ENCODE assay signal across 10 mouse cellular contexts in the genomic region with DNA sequence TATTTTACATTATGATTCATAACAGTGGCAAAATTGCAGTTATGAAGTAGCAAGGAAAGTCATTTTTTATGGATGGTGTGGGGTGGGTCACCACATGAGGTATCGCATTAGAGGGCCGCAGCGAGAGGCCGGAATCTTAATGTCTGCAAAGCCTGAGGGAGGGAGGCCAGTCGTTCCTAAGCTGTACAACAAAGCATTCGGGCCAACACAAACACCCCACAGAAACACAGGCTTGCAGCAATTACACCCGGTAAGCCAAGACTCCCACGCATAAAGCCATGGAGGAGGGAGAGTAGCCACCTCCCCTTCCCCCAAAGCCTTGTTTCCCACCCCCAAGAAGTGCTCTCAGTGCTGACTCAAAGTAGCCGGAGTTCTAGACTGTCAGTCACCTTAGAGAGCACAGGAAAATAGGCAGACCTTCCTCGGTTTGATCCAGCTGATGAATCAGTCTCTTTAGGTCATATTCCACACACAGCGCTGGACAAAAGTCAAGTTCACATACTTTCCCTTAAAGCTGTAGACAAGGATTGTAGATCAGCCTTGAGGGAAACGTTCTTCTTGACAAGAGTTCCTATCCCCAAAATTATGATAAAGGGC. TPM values are rescaled to one million over a fixed set of nuclear protein-coding genes. Genes with fewer than 3 reads are reported as not detected.
DNase-seq lines count a peak whose midpoint lies in the region; ATAC-seq lines count a peak whose summit lies in the region.
"Had no signal": no experiment of that assay in that cellular context is flagged by ENCODE, and none has a peak within 500 bp of the region (broad histone marks: within the 10 kb centered on the region; RNA-seq: fewer than 3 reads in every experiment).

No protein-coding gene starts in this region.

- H3K27ac ChIP-seq in embryonic facial prominence, embryonic 14.5 days (replicated peaks; ENCODE audit: low read depth, low read length) = no peak overlapping the region
- no peak overlapping the region for H3K27ac ChIP-seq in embryonic facial prominence, embryonic 10.5 days (replicated peaks)
- H3K27ac ChIP-seq in neural tube, embryonic 15.5 days (replicated peaks) = no peak overlapping the region
- H3K27ac ChIP-seq: liver, embryonic 15.5 days had no signal

- WGBS in embryonic facial prominence, embryonic 14.5 days = 56% methylated on average over 12 of the region's 12 CpGs
- WGBS in embryonic facial prominence, embryonic 10.5 days = 71% methylated on average over 12 of the region's 12 CpGs
- WGBS in neural tube, embryonic 15.5 days = 74% methylated on average over 12 of the region's 12 CpGs

- no peak overlapping the region for H3K4me2 ChIP-seq in embryonic facial prominence, embryonic 14.5 days (ENCODE audit: low read depth, low read length)
- no peak overlapping the region for H3K4me2 ChIP-seq in neural tube, embryonic 15.5 days
- H3K4me2 ChIP-seq: liver, embryonic 15.5 days had no signal

- ATAC-seq in embryonic facial prominence, embryonic 14.5 days (ENCODE audit: low read depth) = no peak
- ATAC-seq in granulocyte monocyte progenitor cell, adult 5-6 weeks (replicated peaks; ENCODE audit: poor library complexity, severe bottlenecking) = no peak
- ATAC-seq in neural tube, embryonic 15.5 days (ENCODE audit: low FRiP score) = no peak

- H3K27me3 ChIP-seq in embryonic facial prominence, embryonic 14.5 days (replicated peaks; ENCODE audit: control insufficient read depth, insufficient read depth, low read length) = no peaks in the 10 kb centered on the region
- H3K27me3 ChIP-seq in embryonic facial prominence, embryonic 10.5 days (replicated peaks; ENCODE audit: low read depth, poor library complexity, severe bottlenecking) = no peaks in the 10 kb centered on the region
- no peaks in the 10 kb centered on the region for H3K27me3 ChIP-seq in neural tube, embryonic 15.5 days (replicated peaks)
- H3K27me3 ChIP-seq: liver, embryonic 15.5 days had no signal

- H3K4me3 ChIP-seq in embryonic facial prominence, embryonic 14.5 days (ENCODE audit: low read depth, low read length) = no peak overlapping the region
- no peak overlapping the region for H3K4me3 ChIP-seq in embryonic facial prominence, embryonic 10.5 days
- no peak overlapping the region for H3K4me3 ChIP-seq in neural tube, embryonic 15.5 days (replicated peaks)
- H3K4me3 ChIP-seq: liver, embryonic 15.5 days had no signal

- intact Hi-C loops in heart, postnatal 25 days (cut with DNase I) = no loop called here
- intact Hi-C loops in gastrocnemius, postnatal 36 days (cut with DNase I) = no loop called here

- no peak overlapping the region for H3K9ac ChIP-seq in embryonic facial prominence, embryonic 14.5 days (ENCODE audit: low read depth, low read length)
- H3K9ac ChIP-seq in neural tube, embryonic 15.5 days (replicated peaks) = no peak overlapping the region
- H3K9ac ChIP-seq: liver, embryonic 15.5 days had no signal

- H3K36me3 ChIP-seq in embryonic facial prominence, embryonic 14.5 days (ENCODE audit: control insufficient read depth, insufficient read depth, low read length) = no peaks in the 10 kb centered on the region
- H3K36me3 ChIP-seq in embryonic facial prominence, embryonic 10.5 days (replicated peaks) = no peaks in the 10 kb centered on the region
- H3K36me3 ChIP-seq in neural tube, embryonic 15.5 days = no peaks in the 10 kb centered on the region
- H3K36me3 ChIP-seq: liver, embryonic 15.5 days had no signal

- H3K4me1 ChIP-seq in embryonic facial prominence, embryonic 14.5 days (ENCODE audit: control insufficient read depth, insufficient read depth, low read length) = 0 out of 2 replicates have a peak, but pooled peaks cover 4% of the 10 kb centered on the region
- no peaks in the 10 kb centered on the region for H3K4me1 ChIP-seq in embryonic facial prominence, embryonic 10.5 days
- no peaks in the 10 kb centered on the region for H3K4me1 ChIP-seq in neural tube, embryonic 15.5 days
- H3K4me1 ChIP-seq: liver, embryonic 15.5 days had no signal

- no peaks in the 10 kb centered on the region for H3K9me3 ChIP-seq in embryonic facial prominence, embryonic 14.5 days (ENCODE audit: control insufficient read depth, low read length)
- H3K9me3 ChIP-seq in embryonic facial prominence, embryonic 10.5 days = no peaks in the 10 kb centered on the region
- H3K9me3 ChIP-seq in neural tube, embryonic 15.5 days (replicated peaks) = no peaks in the 10 kb centered on the region
- H3K9me3 ChIP-seq: liver, embryonic 15.5 days had no signal

- DNase-seq in embryonic facial prominence, embryonic 14.5 days (ENCODE audit: low spot score) = peak; percentile 14
- no peak for DNase-seq in embryonic facial prominence, embryonic 10.5 days (ENCODE audit: low spot score)
- peak; percentile 36 to 42 for DNase-seq in adrenal gland, postnatal 36 days
- peak; percentile 3 for DNase-seq in heart, postnatal 25 days (ENCODE audit: low spot score)
- peak; percentile 50 to 62 for DNase-seq in kidney, postnatal 4 days
- DNase-seq in gastrocnemius, postnatal 36 days = no peak

RNA-seq across cellular contexts. Expression of gene Adcy10, which starts 51.2 kb away (rescaled TPM):
- polyA plus RNA-seq in embryonic facial prominence, embryonic 14.5 days (2014; fragmentation: Nextera tagmentation; extraction: Ambion mirVana) = not detected in 2 replicates
- 0.13 TPM in 1 of 2 replicates, not detected in the other for polyA plus RNA-seq in embryonic facial prominence, embryonic 10.5 days (2016; fragmentation: Nextera tagmentation; extraction: Ambion mirVana)
- 1 to 10 TPM; 1.1 to 1.8 TPM for total RNA-seq in adrenal gland, postnatal 36 days (2021)
- total RNA-seq in heart, postnatal 25 days (2021) = under 1 TPM in 1 of 2 experiments, not detected in 1; 0.22 TPM
- 0.21 TPM in 1 of 2 replicates, not detected in the other for total RNA-seq in granulocyte monocyte progenitor cell, adult 5-6 weeks (2014; fragmentation: Nextera tagmentation)
- total RNA-seq in granulocyte monocyte progenitor cell, adult 5-6 weeks (2017) = 0.93 TPM in 1 of 2 replicates, not detected in the other
- total RNA-seq in gastrocnemius, postnatal 36 days (2021) = not detected
- 0.49 and 0.66 TPM in 2 replicates for polyA plus RNA-seq in neural tube, embryonic 15.5 days (2015; fragmentation: Nextera tagmentation; extraction: Ambion mirVana)
- total RNA-seq: MEL had no signal

Comparison
In these comparisons a context has a peak if more than half of its experiments do, and no peak if none do; other contexts are left out.
1. DNase-seq: peak in embryonic facial prominence, embryonic 14.5 days (single experiment), adrenal gland, postnatal 36 days (2 of 2), heart, postnatal 25 days (single experiment) and kidney, postnatal 4 days (2 of 2); none in embryonic facial prominence, embryonic 10.5 days (single experiment) and gastrocnemius, postnatal 36 days (0 of 2).